Mouse (Mus musculus) testis, adult 2 months (tissue): ENCODE results near the gene Abhd6. TPM values are rescaled to one million over a fixed set of nuclear protein-coding genes. Genes with fewer than 3 reads are reported as not detected.
A peak's percentile ranks its signal among the peaks of the same experiment; 100 is the strongest.
"Not testable (repeated sequence)": the region's sequence is repeated elsewhere in the genome, so short reads cannot be mapped to it uniquely, and the experiment has no call there.

Experiments
- H3K27ac ChIP-seq: fragments of 200-500 bp; 2 replicates; pipeline ENCODE4 v1.5.1; 2012; ENCODE audit warnings: low read depth, low read length; ENCODE audit not compliant: control insufficient read depth, insufficient read depth
- H3K27me3 ChIP-seq: fragments of 200-500 bp; 2 replicates; pipeline ENCODE4 v1.6.1; 2012; ENCODE audit warnings: mild to moderate bottlenecking, low read length, moderate library complexity; ENCODE audit not compliant: control insufficient read depth, insufficient read depth
- H3K36me3 ChIP-seq: fragments of 200-500 bp; 2 replicates; pipeline ENCODE4 v1.6.1; 2012; ENCODE audit warnings: mild to moderate bottlenecking, low read length; ENCODE audit not compliant: control insufficient read depth, insufficient read depth
- H3K4me1 ChIP-seq: fragments of 200-500 bp; 2 replicates; pipeline ENCODE4 v1.6.1; 2012; ENCODE audit warnings: low read length; ENCODE audit not compliant: control insufficient read depth, insufficient read depth
- H3K4me3 ChIP-seq: fragments of 200-500 bp; 2 replicates; pipeline ENCODE4 v1.5.1; 2012; ENCODE audit warnings: low read depth, mild to moderate bottlenecking, low read length, moderate library complexity, mixed read lengths; ENCODE audit not compliant: control insufficient read depth
- CTCF ChIP-seq: fragments of 200-500 bp; IDR thresholded peaks from 2 replicates; pipeline ENCODE4 v1.5.1; 2012; ENCODE audit warnings: low read depth, mild to moderate bottlenecking, inconsistent platforms, low read length, moderate library complexity; ENCODE audit not compliant: control insufficient read depth, insufficient read depth, insufficient replicate concordance
- POLR2A ChIP-seq: fragments of 200-500 bp; IDR thresholded peaks from 2 replicates; pipeline ENCODE4 v1.6.1; 2012; ENCODE audit warnings: low read depth, mild to moderate bottlenecking, inconsistent platforms, low read length, moderate library complexity; ENCODE audit not compliant: control insufficient read depth
- polyA plus RNA-seq: library from polyadenylated mRNA; depleted of rRNA; stranded (reverse); fragments of >200 nt; gene quantifications from 2 replicates; pipeline ENCODE4 v1.2.3, GENCODE M21; 2012

The Abhd6 gene
- polyA plus RNA-seq, 1 experiment: 19.5 TPM

GRCm38 (mm10) chr14:7999435-7999834 is 3.3 kb upstream of the Abhd6 start:
- Histone ChIP-seq H3K4me1 (peaks cover 10% of the 10 kb centered on the region), H3K4me3 (no peak overlapping the region), H3K27ac (no peak overlapping the region), H3K36me3 (no peaks in the 10 kb centered on the region), H3K27me3 (no peaks in the 10 kb centered on the region)
- no peak for TF ChIP-seq CTCF
- TF ChIP-seq POLR2A: no peak

- TF ChIP-seq POLR2A: no peak
- no peak for TF ChIP-seq CTCF
Observed at GRCm38 (mm10) chr14:8000247-8000646, 2.5 kb upstream of the Abhd6 start.

GRCm38 (mm10) chr14:8000831-8001685 is 1.6 kb upstream of the Abhd6 start:
- H3K4me1 ChIP-seq: peaks cover 10% of the 10 kb centered on the region
- H3K36me3 ChIP-seq: no peaks in the 10 kb centered on the region
- H3K27ac ChIP-seq: no peak overlapping the region
- H3K27me3 ChIP-seq: no peaks in the 10 kb centered on the region
- peak overlapping the region; percentile 44 for H3K4me3 ChIP-seq
- no peak for TF ChIP-seq POLR2A
- no peak for TF ChIP-seq CTCF

More at GRCm38 (mm10) chr14:8000247-8000646, 2.5 kb upstream of the Abhd6 start:
- no peaks in the 10 kb centered on the region for H3K36me3 ChIP-seq
- no peak overlapping the region for H3K27ac ChIP-seq
- H3K27me3 ChIP-seq: no peaks in the 10 kb centered on the region
- peaks cover 10% of the 10 kb centered on the region for H3K4me1 ChIP-seq
- H3K4me3 ChIP-seq: no peak overlapping the region

- H3K36me3 ChIP-seq: no peaks in the 10 kb centered on the region
- H3K4me1 ChIP-seq: peaks cover 14% of the 10 kb centered on the region
- TF ChIP-seq POLR2A (no peak), CTCF (no peak)
- H3K27ac ChIP-seq: peak overlapping the region; percentile 55
- peak overlapping the region; percentile 88 for H3K4me3 ChIP-seq
- no peaks in the 10 kb centered on the region for H3K27me3 ChIP-seq
Observed at GRCm38 (mm10) chr14:8003093-8003670, 480 bp downstream of the Abhd6 start.

GRCm38 (mm10) chr14:8003727-8004670 is 1.3 kb downstream of the Abhd6 start:
- H3K27ac ChIP-seq: no peak overlapping the region
- no peak for TF ChIP-seq POLR2A
- no peak for TF ChIP-seq CTCF

GRCm38 (mm10) chr14:8006061-8006460 is 3.4 kb downstream of the Abhd6 start:
- H3K4me3 ChIP-seq, H3K27ac ChIP-seq, H3K36me3 ChIP-seq, H3K27me3 ChIP-seq: not testable (repeated sequence)
- H3K4me1 ChIP-seq: peaks cover 14% of the 10 kb centered on the region

More at GRCm38 (mm10) chr14:8003727-8004670, 1.3 kb downstream of the Abhd6 start:
- H3K4me1 ChIP-seq: peaks cover 14% of the 10 kb centered on the region
- H3K4me3 ChIP-seq: peak overlapping the region; percentile 88
- H3K27me3 ChIP-seq: no peaks in the 10 kb centered on the region
- no peaks in the 10 kb centered on the region for H3K36me3 ChIP-seq

GRCm38 (mm10) chr14:8007084-8007483 is 4.4 kb downstream of the Abhd6 start:
- no peaks in the 10 kb centered on the region for H3K36me3 ChIP-seq
- H3K27me3 ChIP-seq: no peaks in the 10 kb centered on the region
- peak overlapping the region; percentile 79 for H3K27ac ChIP-seq
- H3K4me3 ChIP-seq: no peak overlapping the region
- peaks cover 14% of the 10 kb centered on the region for H3K4me1 ChIP-seq
- TF ChIP-seq POLR2A: no peak
- no peak for TF ChIP-seq CTCF
